Mouse (Mus musculus) small intestine, adult 2 months (tissue): ENCODE measurements around the gene Irak2. TPM values are rescaled to one million over a fixed set of nuclear protein-coding genes. Genes with fewer than 3 reads are reported as not detected.

Source experiments
- H3K27ac ChIP-seq: fragments of 200-500 bp; 2 replicates; pipeline ENCODE4 v1.5.1; 2012; ENCODE audit warnings: low read depth, low read length, control low read depth, inconsistent platforms; ENCODE audit not compliant: insufficient read depth
- H3K27me3 ChIP-seq: fragments of 200-500 bp; 2 replicates; pipeline ENCODE4 v1.6.1; 2012; ENCODE audit warnings: mild to moderate bottlenecking, moderate library complexity, low read length, inconsistent platforms; ENCODE audit not compliant: control insufficient read depth, insufficient read depth
- H3K36me3 ChIP-seq: fragments of 200-500 bp; 2 replicates; pipeline ENCODE4 v1.6.1; 2012; ENCODE audit warnings: mild to moderate bottlenecking, low read length, control low read depth, inconsistent platforms; ENCODE audit not compliant: control insufficient read depth, insufficient read depth
- H3K4me1 ChIP-seq: fragments of 200-500 bp; 2 replicates; pipeline ENCODE4 v1.6.1; 2012; ENCODE audit warnings: low read length, inconsistent platforms, mixed read lengths; ENCODE audit not compliant: control insufficient read depth, insufficient read depth, insufficient read length
- H3K4me3 ChIP-seq: fragments of 200-500 bp; 2 replicates; pipeline ENCODE4 v1.5.1; 2012; ENCODE audit warnings: low read depth, mild to moderate bottlenecking, control low read depth, inconsistent platforms, low read length, moderate library complexity
- CTCF ChIP-seq: fragments of 200-500 bp; IDR thresholded peaks from 2 replicates; pipeline ENCODE4 v1.5.1; 2012; ENCODE audit warnings: low read depth, mild to moderate bottlenecking, control low read depth, inconsistent platforms, low read length, moderate library complexity, mixed read lengths; ENCODE audit not compliant: insufficient replicate concordance, insufficient read length; ENCODE audit errors: extremely low read depth
- POLR2A ChIP-seq: fragments of 200-500 bp; IDR thresholded peaks from 2 replicates; pipeline ENCODE4 v1.6.1; 2012; ENCODE audit warnings: low read depth, mild to moderate bottlenecking, control low read depth, inconsistent platforms, low read length, moderate library complexity
- WGBS: fragments of 180-500 bp; shearing (Covaris S2); methylation state at CpG from one replicate; pipeline ENCODE4 v1.1.7; 2018; 5-methylcytosine and 5-hydroxymethylcytosine counted together
- polyA plus RNA-seq: library from polyadenylated mRNA; depleted of rRNA; stranded (reverse); fragments of >200 nt; gene quantifications from 2 replicates; pipeline ENCODE4 v1.2.3, GENCODE M21; 2012

The Irak2 gene
- polyA plus RNA-seq, 1 experiment: 97.6 TPM

DNA sequence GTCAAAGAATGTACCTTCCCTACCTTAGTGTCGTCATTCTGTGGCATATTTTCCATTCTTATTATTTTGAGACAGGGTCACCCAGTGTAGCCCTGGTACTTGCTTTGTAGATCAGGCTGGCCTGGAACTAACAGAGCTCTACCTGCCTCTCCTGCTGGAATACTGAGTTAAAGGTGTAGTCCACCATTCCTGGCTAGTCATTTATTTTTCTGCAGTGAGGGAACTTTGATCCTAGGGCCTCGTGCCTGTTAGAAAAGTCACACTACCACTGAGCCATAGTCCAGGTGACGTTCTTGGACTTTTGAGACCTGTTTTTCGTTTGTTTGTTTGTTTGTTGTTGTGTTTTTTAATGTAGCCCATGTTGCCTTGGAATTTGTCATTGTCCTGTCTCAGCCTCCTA is 934 bp downstream of the Irak2 start:
- TF ChIP-seq POLR2A: no peak
- TF ChIP-seq CTCF: no peak
- Histone ChIP-seq H3K27ac (peak overlapping the region; percentile 85), H3K4me3 (peak overlapping the region; percentile 53; the same call in 1 of the 2 replicates), H3K4me1 (peaks cover 16% of the 10 kb centered on the region; the same call in 1 of the 2 replicates), H3K27me3 (no peaks in the 10 kb centered on the region), H3K36me3 (peaks cover 7% of the 10 kb centered on the region)
- 31% methylated on average over 4 of the region's 4 CpGs for WGBS

- no peak overlapping the region for H3K4me3 ChIP-seq
- peak overlapping the region; percentile 41; the same call in 1 of the 2 replicates for H3K27ac ChIP-seq
- peaks cover 25% of the 10 kb centered on the region; the same call in 1 of the 2 replicates for H3K4me1 ChIP-seq
- no peak for TF ChIP-seq POLR2A
- no peak for TF ChIP-seq CTCF
- no peaks in the 10 kb centered on the region for H3K27me3 ChIP-seq
- 79% methylated on average over 8 of the region's 8 CpGs for WGBS
- H3K36me3 ChIP-seq: peaks cover 20% of the 10 kb centered on the region
Measured at GRCm38 (mm10) chr6:113642605-113643004, 4.3 kb downstream of the Irak2 start.

- H3K36me3 ChIP-seq: peaks cover 23% of the 10 kb centered on the region
- no peak for TF ChIP-seq CTCF
- TF ChIP-seq POLR2A: no peak
- H3K27ac ChIP-seq: peak overlapping the region; percentile 41; the same call in 1 of the 2 replicates
- peaks cover 25% of the 10 kb centered on the region; the same call in 1 of the 2 replicates for H3K4me1 ChIP-seq
- no peak overlapping the region for H3K4me3 ChIP-seq
- H3K27me3 ChIP-seq: no peaks in the 10 kb centered on the region
- 68% methylated on average over 4 of the region's 4 CpGs for WGBS
Measured at GRCm38 (mm10) chr6:113643021-113643420, 4.8 kb downstream of the Irak2 start.

- WGBS: 94% methylated on average over 2 of the region's 2 CpGs
- peak overlapping the region; percentile 57 for H3K27ac ChIP-seq
- H3K4me1 ChIP-seq: peaks cover 25% of the 10 kb centered on the region; the same call in 1 of the 2 replicates
- TF ChIP-seq CTCF (no peak), POLR2A (no peak)
- H3K4me3 ChIP-seq: no peak overlapping the region
- H3K27me3 ChIP-seq: no peaks in the 10 kb centered on the region
- peaks cover 32% of the 10 kb centered on the region for H3K36me3 ChIP-seq
Measured at GRCm38 (mm10) chr6:113643967-113644366, 5.7 kb downstream of the Irak2 start.

GRCm38 (mm10) chr6:113644808-113645207 is 6.5 kb downstream of the Irak2 start:
- Histone ChIP-seq H3K4me3 (no peak overlapping the region), H3K27ac (peak overlapping the region; percentile 57), H3K27me3 (no peaks in the 10 kb centered on the region), H3K4me1 (peaks cover 25% of the 10 kb centered on the region; the same call in 1 of the 2 replicates), H3K36me3 (peaks cover 39% of the 10 kb centered on the region)
- no peak for TF ChIP-seq CTCF
- no peak for TF ChIP-seq POLR2A
- WGBS: 39% methylated on average over 8 of the region's 8 CpGs

- H3K27ac ChIP-seq: no peak overlapping the region
- peaks cover 51% of the 10 kb centered on the region for H3K36me3 ChIP-seq
- no peak for TF ChIP-seq CTCF
- TF ChIP-seq POLR2A: no peak
- H3K27me3 ChIP-seq: no peaks in the 10 kb centered on the region
- H3K4me1 ChIP-seq: peaks cover 38% of the 10 kb centered on the region; the same call in 1 of the 2 replicates
- WGBS: 78% methylated on average over 7 of the region's 7 CpGs
- no peak overlapping the region for H3K4me3 ChIP-seq
Measured at GRCm38 (mm10) chr6:113649346-113650196, 11.3 kb downstream of the Irak2 start.

DNA sequence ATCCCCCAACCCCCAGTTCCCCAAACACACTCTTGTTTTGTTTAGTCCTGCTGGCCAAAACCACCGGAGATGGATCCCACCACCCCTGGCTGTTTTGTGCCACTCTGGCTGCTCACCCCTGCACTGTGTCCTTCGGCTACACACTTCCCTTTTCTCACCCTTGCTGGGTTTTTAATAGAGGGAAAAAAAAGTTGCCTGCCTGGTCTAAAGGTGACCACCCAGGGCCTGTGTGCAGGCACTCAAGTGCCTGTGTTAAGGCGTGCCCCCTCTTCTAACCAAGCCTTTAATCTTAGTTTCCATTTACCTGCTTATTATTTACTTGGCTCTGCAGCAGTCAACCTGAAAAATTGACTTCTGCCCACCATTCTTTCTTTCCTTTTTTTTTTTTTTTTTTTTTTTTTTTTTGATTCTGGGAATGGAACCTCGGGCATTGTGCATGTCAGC is 12.0 kb downstream of the Irak2 start:
- 59% methylated on average over 4 of the region's 4 CpGs for WGBS
- H3K4me1 ChIP-seq: peaks cover 40% of the 10 kb centered on the region; the same call in 1 of the 2 replicates
- H3K27ac ChIP-seq: no peak overlapping the region
- no peaks in the 10 kb centered on the region for H3K27me3 ChIP-seq
- peaks cover 46% of the 10 kb centered on the region for H3K36me3 ChIP-seq
- no peak overlapping the region for H3K4me3 ChIP-seq
- no peak for TF ChIP-seq CTCF
- no peak for TF ChIP-seq POLR2A
